In genomic region chr19:47508191-47508590, GRCm38 (mm10) we compare ENCODE assay signal across 11 mouse cellular contexts. TPM values are rescaled to one million over a fixed set of nuclear protein-coding genes. Genes with fewer than 3 reads are reported as not detected.
DNase-seq lines count a peak whose midpoint lies in the region; ATAC-seq and TF ChIP-seq lines count a peak whose summit lies in the region.
"Had no signal": no experiment of that assay in that cellular context is flagged by ENCODE, and none has a peak within 500 bp of the region (broad histone marks: within the 10 kb centered on the region; RNA-seq: fewer than 3 reads in every experiment).

No protein-coding gene starts in this region.

- H3K4me1 ChIP-seq in kidney, adult 2 months (ENCODE audit: control insufficient read depth, insufficient read depth, low read length) = peaks cover 7% of the 10 kb centered on the region; the same call in 1 of the 2 replicates
- no peaks in the 10 kb centered on the region; the same call in 1 of the 2 replicates for H3K4me1 ChIP-seq in cortical plate, adult 2 months (ENCODE audit: control insufficient read depth, insufficient read depth, low read length)
- peaks cover 41% of the 10 kb centered on the region for H3K4me1 ChIP-seq in liver, embryonic 16.5 days (ENCODE audit: control insufficient read depth, low read depth, low read length)

- no peak for DNase-seq in kidney, adult 2 months
- DNase-seq in kidney, adult 11 months = no peak
- DNase-seq in Muller cell, postnatal 12 days (ENCODE audit: inconsistent ontology term) = no peak
- DNase-seq in spleen, postnatal 14 days (ENCODE audit: low spot score in 2 of 2) = no peak
- DNase-seq in spleen, adult 12 weeks (ENCODE audit: low spot score) = no peak
- DNase-seq: cerebellum, adult 9-10 months; kidney, adult 9 months; thymus, adult 18-20 months had no signal

- no peaks in the 10 kb centered on the region for H3K9me3 ChIP-seq in liver, embryonic 16.5 days (replicated peaks; ENCODE audit: control insufficient read depth, low read length)

- H3K27me3 ChIP-seq in kidney, adult 2 months (replicated peaks; ENCODE audit: control insufficient read depth, insufficient read depth, low read length) = no peaks in the 10 kb centered on the region
- H3K27me3 ChIP-seq in C2C12 (ENCODE audit: control insufficient read depth, insufficient read depth, insufficient read length) = no peaks in the 10 kb centered on the region
- no peaks in the 10 kb centered on the region for H3K27me3 ChIP-seq in liver, embryonic 16.5 days (ENCODE audit: control insufficient read depth, insufficient read depth, low read depth, low read length)

- peak overlapping the region; percentile 7; the same call in 1 of the 2 replicates for H3K9ac ChIP-seq in liver, embryonic 16.5 days (ENCODE audit: low read depth, low read length)

- ATAC-seq in liver, embryonic 16.5 days (ENCODE audit: low read depth) = no peak

- WGBS in kidney, adult 2 months = 69% methylated on average over 3 of the region's 3 CpGs
- 11% methylated on average over 3 of the region's 3 CpGs for WGBS in liver, embryonic 16.5 days (ENCODE audit: insufficient replicate concordance)

- H3K79me3 ChIP-seq in C2C12 (ENCODE audit: low read depth) = peaks cover 13% of the 10 kb centered on the region

- peak overlapping the region; percentile 47 for H3K4me2 ChIP-seq in liver, embryonic 16.5 days (ENCODE audit: low read depth, low read length)

- no peak for TF ChIP-seq CTCF in kidney, adult 2 months (conservative IDR thresholded peaks at IDR 0.05; ENCODE audit: insufficient read depth, insufficient read length, low read depth, low read length)
- TF ChIP-seq CTCF in C2C12 (IDR thresholded peaks at IDR 0.05; ENCODE audit: control insufficient read depth, insufficient read depth, insufficient read length) = no peak
- TF ChIP-seq CTCF in cortical plate, adult 2 months (IDR thresholded peaks at IDR 0.05; ENCODE audit: extremely low read depth, insufficient read depth, low read length) = no peak

- no peak for TF ChIP-seq POLR2A in kidney, adult 2 months (IDR thresholded peaks at IDR 0.05; ENCODE audit: low read depth, low read length)
- no peak for TF ChIP-seq POLR2A in cortical plate, adult 2 months (IDR thresholded peaks at IDR 0.05; ENCODE audit: extremely low read depth, insufficient read depth, low read length)

- H3K4me3 ChIP-seq in kidney, adult 2 months (ENCODE audit: insufficient read depth, low read depth, low read length) = no peak overlapping the region
- H3K4me3 ChIP-seq in C2C12 (ENCODE audit: insufficient read depth, poor library complexity, severe bottlenecking) = no peak overlapping the region
- peak overlapping the region; percentile 55; the same call in 1 of the 2 replicates for H3K4me3 ChIP-seq in cortical plate, adult 2 months (ENCODE audit: insufficient read depth, low read length)
- peak overlapping the region; percentile 3; the same call in 1 of the 2 replicates for H3K4me3 ChIP-seq in liver, embryonic 16.5 days (ENCODE audit: low read depth, low read length)

- H3ac ChIP-seq in C2C12 (ENCODE audit: control insufficient read depth, insufficient read length, low read depth) = peak overlapping the region; percentile 38

- H3K27ac ChIP-seq in kidney, adult 2 months (ENCODE audit: insufficient read depth, low read depth, low read length) = peak overlapping the region; percentile 18
- no peak overlapping the region for H3K27ac ChIP-seq in cortical plate, adult 2 months (ENCODE audit: insufficient read depth, low read length)
- peak overlapping the region; percentile 10 for H3K27ac ChIP-seq in liver, embryonic 16.5 days (ENCODE audit: low read length)

- no peaks in the 10 kb centered on the region for H3K36me3 ChIP-seq in kidney, adult 2 months (ENCODE audit: control insufficient read depth, insufficient read depth, low read length)
- H3K36me3 ChIP-seq in C2C12 (ENCODE audit: control insufficient read depth, insufficient read depth) = peaks cover 40% of the 10 kb centered on the region
- H3K36me3 ChIP-seq in liver, embryonic 16.5 days (ENCODE audit: control insufficient read depth, insufficient read depth) = no peaks in the 10 kb centered on the region

- H3K79me2 ChIP-seq in C2C12 (ENCODE audit: control insufficient read depth, insufficient read depth) = peaks cover 38% of the 10 kb centered on the region

TF ChIP-seq in C2C12, 6 proteins besides CTCF, POLR2A, EP300 and RAD21:
- TF ChIP-seq FOSL1 (IDR thresholded peaks at IDR 0.05; ENCODE audit: insufficient read depth, low read length, poor library complexity, severe bottlenecking) = no peak
- TF ChIP-seq MYOD1 (IDR thresholded peaks at IDR 0.05; ENCODE audit: control insufficient read depth, insufficient read length, low read depth) = no peak
- no peak for TF ChIP-seq MYOG (IDR thresholded peaks at IDR 0.05; ENCODE audit: control insufficient read depth, extremely low read depth, insufficient read length)
- no peak for TF ChIP-seq CEBPB (IDR thresholded peaks at IDR 0.05; ENCODE audit: low read depth)
- TF ChIP-seq USF1 (IDR thresholded peaks at IDR 0.05; ENCODE audit: low read depth) = no peak
- no peak for TF ChIP-seq MAX (IDR thresholded peaks at IDR 0.05)

RNA-seq across cellular contexts. Expression of gene Stn1, which starts 29.1 kb away (rescaled TPM):
- 12.3 and 14.2 TPM in 2 replicates for polyA plus RNA-seq in kidney, adult 2 months (2012; rRNA removed)
- 50.7 TPM for polyA plus RNA-seq in C2C12 (2012; fragmentation: generic; extraction: Trizol)
- 17.7 and 19.5 TPM in 2 replicates for polyA plus RNA-seq in cortical plate, adult 2 months (2012; rRNA removed)
- 7.1 and 7.2 TPM in 2 replicates for polyA plus RNA-seq in liver, embryonic 16.5 days (2015; fragmentation: Nextera tagmentation; extraction: Ambion mirVana)

RNA-seq across cellular contexts. Expression of gene Sh3pxd2a, which starts 44.0 kb away (rescaled TPM):
- 14.9 and 15.5 TPM in 2 replicates for polyA plus RNA-seq in kidney, adult 2 months (2012; rRNA removed)
- 22.2 TPM for polyA plus RNA-seq in C2C12 (2012; fragmentation: generic; extraction: Trizol)
- polyA plus RNA-seq in cortical plate, adult 2 months (2012; rRNA removed) = 12.2 and 13.4 TPM in 2 replicates
- 0.64 and 0.65 TPM in 2 replicates for polyA plus RNA-seq in liver, embryonic 16.5 days (2015; fragmentation: Nextera tagmentation; extraction: Ambion mirVana)

Comparison
In these comparisons a context has a peak if more than half of its experiments do, and no peak if none do; other contexts are left out.
1. H3K4me3 ChIP-seq: peak in cortical plate, adult 2 months (single experiment) and liver, embryonic 16.5 days (single experiment); none in kidney, adult 2 months (single experiment) and C2C12 (single experiment).